Mouse (Mus musculus) thymus, adult 18-20 months (tissue): ENCODE results near the gene Olfr1215.
"Not testable (repeated sequence)": the region's sequence is repeated elsewhere in the genome, so short reads cannot be mapped to it uniquely, and the experiment has no call there.

Experiments
- DNase-seq, 2 experiments: peaks; one replicate each; pipeline ENCODE4 v3.0.0; 2022; ENCODE audit warnings: mixed read lengths in 2 of 2

The Olfr1215 gene

DNA sequence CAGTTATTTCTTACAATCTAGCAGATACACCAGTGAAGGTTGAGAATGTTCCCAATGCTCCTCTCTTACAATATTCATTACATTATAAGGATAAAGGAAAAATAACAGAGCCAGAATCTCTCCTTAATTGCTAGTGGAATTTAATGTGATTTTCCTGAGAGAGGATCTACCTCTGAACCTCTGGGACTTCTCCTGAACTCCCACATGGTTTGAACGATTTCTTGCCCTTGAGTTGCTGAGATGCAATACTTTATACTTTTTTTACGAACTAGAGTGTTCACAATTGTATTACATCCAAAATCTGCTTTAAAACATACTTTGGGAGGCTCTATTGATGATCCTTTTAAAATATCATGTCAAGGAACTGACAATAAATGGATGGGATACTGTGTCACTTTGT, at the start of gene Olfr1215:
Olfr1215 (minus strand) TSS at position 101 of the 400 bp plus-strand sequence.
- DNase-seq: no peak

GRCm38 (mm10) chr2:89031965-89032364, 25.2 kb upstream of the Olfr1215 start, which contains the start of gene Olfr1217:
TSS of gene Olfr1217 (minus strand) at chr2:89032065.
- DNase-seq: no peak

- DNase-seq: not testable (repeated sequence)
Observed at GRCm38 (mm10) chr2:89021436-89021835, 14.7 kb upstream of the Olfr1215 start.

- DNase-seq: no peak
Observed at GRCm38 (mm10) chr2:89018240-89018639, 11.5 kb upstream of the Olfr1215 start, which contains the start of gene Olfr1216. TSS of gene Olfr1216 (minus strand) at chr2:89018340.

- no peak for DNase-seq
Observed at GRCm38 (mm10) chr2:88992553-88992952, 14.2 kb downstream of the Olfr1215 start, which contains the start of gene Olfr1214. TSS of gene Olfr1214 (minus strand) at chr2:88992653.

DNA sequence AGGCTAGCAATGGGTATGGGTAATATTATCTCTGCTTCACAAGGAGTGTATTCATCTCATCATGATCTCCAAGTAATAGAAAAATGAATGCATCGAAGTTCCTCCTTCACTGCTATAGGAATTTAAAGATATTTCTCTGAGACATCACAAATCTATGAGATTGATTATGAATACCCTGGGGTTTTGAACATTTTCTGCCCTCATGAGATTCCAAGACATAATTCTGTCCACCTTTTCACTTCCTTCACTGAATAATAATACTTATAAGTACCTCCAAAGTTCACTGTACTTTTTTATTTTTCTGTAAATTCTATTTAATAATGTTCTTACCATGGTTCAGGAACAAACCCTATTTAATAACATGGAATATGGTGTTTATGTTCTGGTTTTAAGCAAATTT, 26.6 kb downstream of the Olfr1215 start, which contains the start of gene Gm13762:
Gm13762 (minus strand) TSS at position 101 of the 400 bp plus-strand sequence.
- DNase-seq: no peak

DNA sequence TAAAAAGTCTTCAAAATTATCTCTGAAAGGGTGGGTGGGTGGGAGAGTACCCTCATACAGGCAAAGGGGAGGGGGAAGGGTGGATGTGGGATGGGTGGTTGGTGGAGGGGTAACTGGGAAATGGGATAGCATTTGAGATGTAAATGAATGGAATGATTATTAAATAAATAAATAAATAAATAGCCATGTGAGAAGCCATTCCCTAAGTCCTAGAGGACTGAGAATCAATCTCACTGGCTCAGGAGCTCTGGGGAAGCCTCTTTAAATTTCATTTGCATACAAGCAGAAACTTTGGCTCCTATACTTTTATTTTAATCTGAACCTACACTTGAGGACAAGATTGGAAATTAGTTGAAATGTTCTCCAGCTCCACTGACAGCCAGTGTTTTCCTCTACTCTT, 53.1 kb downstream of the Olfr1215 start, which contains the start of gene Olfr1212:
Olfr1212 (plus strand) TSS at position 301 of the 400 bp plus-strand sequence.
- DNase-seq: no peak
